Mouse (Mus musculus): ENCODE results near the gene Tmem50b.
"Not testable (repeated sequence)": the region's sequence is repeated elsewhere in the genome, so short reads cannot be mapped to it uniquely, and the experiment has no call there.

Tmem50b gene

GRCm38 (mm10) chr16:91538513-91538912 lies 59.1 kb downstream of the Tmem50b start:
- DNase-seq (ENCODE audit: low spot score in 2 of 2), result no peak

DNA sequence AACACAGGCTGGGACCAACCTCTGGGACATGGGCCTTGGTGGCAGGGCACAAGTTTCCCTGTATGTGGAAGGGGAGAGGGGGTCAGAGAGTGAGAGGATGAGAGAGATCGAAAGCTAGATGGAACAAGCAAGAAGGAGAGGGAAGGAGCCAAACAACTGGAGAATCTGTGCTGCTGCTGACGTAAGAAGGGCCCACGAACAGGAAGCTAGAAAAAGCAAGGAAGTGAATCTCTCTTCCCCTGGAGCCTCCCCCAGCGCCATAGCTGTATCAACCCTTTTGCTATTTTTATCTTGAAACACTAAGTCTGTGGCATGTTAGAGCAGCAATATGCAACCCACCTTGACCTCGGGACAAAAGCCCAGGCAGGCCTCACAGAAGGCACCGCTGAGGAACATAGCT lies 59.5 kb downstream of the Tmem50b start:
- no peak for DNase-seq (ENCODE audit: low spot score in 2 of 2)

- no peak for DNase-seq (ENCODE audit: low spot score in 2 of 2)
Observed at GRCm38 (mm10) chr16:91537065-91537464, 60.5 kb downstream of the Tmem50b start.

- no peak for DNase-seq (ENCODE audit: low spot score in 2 of 2)
Observed at GRCm38 (mm10) chr16:91536372-91536771, 61.2 kb downstream of the Tmem50b start.

GRCm38 (mm10) chr16:91534888-91535287 lies 62.7 kb downstream of the Tmem50b start:
- DNase-seq (ENCODE audit: low spot score in 2 of 2), result no peak

- DNase-seq (ENCODE audit: low spot score in 2 of 2), result no peak
Observed at GRCm38 (mm10) chr16:91534477-91534876, 63.1 kb downstream of the Tmem50b start.

DNA sequence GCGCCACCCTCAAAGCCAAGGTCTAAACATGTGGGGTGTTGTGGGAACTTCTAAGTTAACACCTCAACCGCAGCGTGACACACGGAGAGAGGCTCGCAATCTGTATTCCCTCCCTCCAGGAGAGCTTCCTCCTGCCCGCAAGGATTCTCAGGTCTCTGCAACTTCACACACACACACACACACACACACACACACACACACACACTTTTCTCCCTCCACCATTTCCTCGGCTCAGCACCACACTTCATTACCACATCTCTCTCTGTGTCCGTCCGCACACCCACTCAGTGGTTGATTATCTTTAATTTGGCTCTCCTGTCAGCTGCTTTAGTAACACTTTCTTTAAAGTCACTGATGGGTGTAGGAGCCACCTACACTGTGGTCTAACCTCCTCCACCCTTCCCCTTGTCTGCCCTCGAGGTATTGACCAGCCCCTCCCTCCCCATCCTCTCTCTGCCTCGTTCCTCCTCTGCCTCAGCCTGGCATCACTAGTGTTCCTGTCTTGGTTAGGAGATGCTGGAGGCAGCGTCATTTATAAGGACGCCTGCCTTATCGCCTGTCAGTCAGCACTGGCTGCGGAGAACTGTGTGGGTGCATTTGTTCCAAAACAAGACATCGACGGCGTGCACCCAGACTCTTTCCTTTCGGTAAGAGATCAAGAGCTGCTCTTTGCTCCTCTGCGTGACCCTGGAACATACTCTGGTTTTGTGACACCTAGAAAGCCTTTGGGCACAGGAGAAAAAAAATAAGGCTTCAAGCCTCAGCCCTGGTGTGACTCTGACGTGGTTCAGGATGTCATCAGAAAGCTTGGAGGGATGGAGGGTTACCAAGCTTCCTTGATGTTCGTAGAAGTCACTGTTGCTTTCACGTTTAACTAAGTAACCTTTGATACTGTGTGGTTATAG lies 64.3 kb downstream of the Tmem50b start:
- DNase-seq (ENCODE audit: low spot score in 2 of 2), result no peak

GRCm38 (mm10) chr16:91532429-91532828 lies 65.2 kb downstream of the Tmem50b start:
- no peak for DNase-seq (ENCODE audit: low spot score in 2 of 2)

GRCm38 (mm10) chr16:91531856-91532255 lies 65.7 kb downstream of the Tmem50b start:
- no peak for DNase-seq (ENCODE audit: low spot score in 2 of 2)

GRCm38 (mm10) chr16:91530830-91531229 lies 66.8 kb downstream of the Tmem50b start:
- DNase-seq (ENCODE audit: low spot score in 2 of 2), result not testable (repeated sequence)

- DNase-seq (ENCODE audit: low spot score in 2 of 2), result no peak
Observed at GRCm38 (mm10) chr16:91528578-91528977, 69.0 kb downstream of the Tmem50b start.

- no peak for DNase-seq (ENCODE audit: low spot score in 2 of 2)
Observed at GRCm38 (mm10) chr16:91527500-91527899, 70.1 kb downstream of the Tmem50b start.

DNA sequence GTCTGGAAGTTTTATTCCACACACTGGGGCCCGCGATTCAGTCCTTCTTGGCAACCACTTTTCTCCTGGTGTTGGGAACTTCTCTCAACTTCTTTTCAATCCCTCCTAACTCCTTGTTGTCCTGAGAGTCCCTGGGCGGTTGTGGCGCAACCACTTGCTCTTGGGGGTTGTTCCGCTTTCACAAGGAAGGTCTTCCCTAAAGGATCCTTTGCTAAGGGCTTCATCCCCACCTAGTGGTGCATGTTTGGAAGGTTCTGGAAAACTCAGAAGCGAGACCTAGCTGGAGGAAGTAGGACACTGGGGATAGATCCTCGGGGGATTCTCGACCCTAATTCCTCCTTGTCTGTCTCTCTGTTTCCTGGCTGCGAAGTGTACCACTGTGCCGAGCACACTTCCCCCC lies 70.5 kb downstream of the Tmem50b start:
- DNase-seq (ENCODE audit: low spot score in 2 of 2), result no peak

DNA sequence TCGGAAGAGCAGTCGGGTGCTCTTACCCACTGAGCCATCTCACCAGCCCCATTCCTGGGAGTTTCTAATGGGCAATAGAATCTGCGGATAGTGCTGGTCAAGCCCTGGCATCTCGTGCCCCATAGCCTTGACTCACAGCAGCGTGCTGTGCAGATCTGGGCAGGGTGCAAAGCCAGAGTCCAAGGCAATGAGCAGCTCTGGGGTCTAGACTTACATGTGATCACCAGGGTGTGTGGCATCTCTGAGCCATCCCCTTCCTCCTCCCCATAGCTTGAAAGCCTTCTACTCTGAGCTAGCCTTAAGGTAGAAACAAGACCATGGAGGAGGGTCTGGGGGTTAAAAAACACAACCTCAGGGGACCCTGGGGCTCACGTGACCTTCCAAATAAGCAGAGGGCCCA lies 71.3 kb downstream of the Tmem50b start:
- DNase-seq (ENCODE audit: low spot score in 2 of 2), result no peak

Measured in frontal cortex, postnatal 25 days (tissue).